Mouse (Mus musculus): ENCODE data around the gene Hdac6. TPM values are rescaled to one million over a fixed set of nuclear protein-coding genes. Genes with fewer than 3 reads are reported as not detected.
"Not testable (repeated sequence)": the region's sequence is repeated elsewhere in the genome, so short reads cannot be mapped to it uniquely, and the experiment has no call there.

The Hdac6 gene
- total RNA-seq, 1 experiment from 2014 or later: 10.0 TPM

DNA sequence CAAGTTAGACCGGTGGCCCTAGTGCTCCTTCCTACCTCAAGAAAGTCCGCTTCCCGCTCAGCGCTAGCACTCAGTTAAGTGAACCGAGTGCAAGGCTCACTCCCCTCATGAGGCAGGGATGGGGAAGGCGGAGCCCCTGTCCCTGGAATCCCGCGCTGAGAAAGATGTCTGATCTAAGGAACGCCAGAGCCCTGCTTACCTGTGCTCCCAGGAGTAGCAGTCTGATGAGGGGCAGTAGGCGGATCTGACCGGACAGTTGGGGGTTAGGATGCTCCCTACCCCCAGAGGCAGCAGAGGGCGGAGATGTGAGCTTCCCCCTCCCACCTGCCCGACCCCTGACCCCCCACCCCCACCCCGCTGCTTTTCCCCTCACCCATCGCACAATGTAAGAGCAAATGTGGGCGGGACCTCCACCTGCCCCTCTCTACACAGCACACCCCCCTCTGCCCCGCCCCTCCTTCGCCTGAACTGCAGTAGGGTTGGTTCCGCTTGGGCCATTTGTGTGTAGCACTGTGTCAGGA, 19.4 kb downstream of the Hdac6 start, which contains the start of gene Eras:
Eras (minus strand) TSS at position 338 of the 521 bp plus-strand sequence.
- no peak for ATAC-seq (replicated peaks in 1 of 2; ENCODE audit: insufficient read depth in 1 of 2, low FRiP score in 2 of 2, low TSS enrichment in 1 of 2, low read depth in 1 of 2, poor library complexity in 2 of 2, severe bottlenecking in 2 of 2)

DNA sequence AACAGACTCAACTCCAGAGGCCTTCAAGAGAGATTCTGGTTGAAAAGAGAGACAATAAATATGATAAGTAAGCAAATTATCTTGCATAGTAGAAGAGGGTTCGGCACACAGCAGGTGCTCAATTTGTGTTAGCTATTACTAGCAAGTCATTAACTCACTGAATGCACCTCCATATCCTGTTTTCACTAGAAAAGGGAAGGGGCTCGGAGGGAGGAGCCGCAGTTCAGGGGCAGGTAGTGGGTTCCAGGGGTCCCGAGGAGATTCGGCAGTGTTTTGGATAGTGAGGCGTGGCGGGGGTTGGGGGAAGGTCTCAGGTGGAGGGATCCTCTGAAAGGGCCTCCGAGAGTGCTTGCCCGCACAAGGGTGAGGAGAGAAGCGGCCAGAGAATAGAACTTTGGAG, 20.6 kb downstream of the Hdac6 start:
- ATAC-seq (replicated peaks in 1 of 2; ENCODE audit: insufficient read depth in 1 of 2, low FRiP score in 2 of 2, low TSS enrichment in 1 of 2, low read depth in 1 of 2, poor library complexity in 2 of 2, severe bottlenecking in 2 of 2): no peak

DNA sequence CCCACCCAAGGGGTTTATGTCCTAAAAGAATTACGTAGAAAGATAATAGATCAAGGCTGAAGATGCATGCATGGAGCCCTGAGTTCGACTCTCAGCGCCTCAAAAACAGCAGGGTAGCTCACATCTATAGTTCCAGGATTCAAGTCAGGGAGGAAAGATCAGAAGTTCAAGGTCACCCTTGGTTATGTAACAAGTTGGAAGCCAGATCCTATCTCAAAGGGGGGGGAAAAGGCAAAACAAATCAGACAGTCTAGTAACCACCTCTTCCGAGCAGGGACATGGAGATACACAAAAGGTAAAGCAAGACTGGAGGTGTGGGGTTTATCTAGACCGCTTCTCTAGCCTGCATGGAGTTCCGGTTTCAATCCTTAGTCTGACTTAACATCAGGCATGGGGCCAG, 21.4 kb downstream of the Hdac6 start:
- no peak for ATAC-seq (replicated peaks in 1 of 2; ENCODE audit: insufficient read depth in 1 of 2, low FRiP score in 2 of 2, low TSS enrichment in 1 of 2, low read depth in 1 of 2, poor library complexity in 2 of 2, severe bottlenecking in 2 of 2)

DNA sequence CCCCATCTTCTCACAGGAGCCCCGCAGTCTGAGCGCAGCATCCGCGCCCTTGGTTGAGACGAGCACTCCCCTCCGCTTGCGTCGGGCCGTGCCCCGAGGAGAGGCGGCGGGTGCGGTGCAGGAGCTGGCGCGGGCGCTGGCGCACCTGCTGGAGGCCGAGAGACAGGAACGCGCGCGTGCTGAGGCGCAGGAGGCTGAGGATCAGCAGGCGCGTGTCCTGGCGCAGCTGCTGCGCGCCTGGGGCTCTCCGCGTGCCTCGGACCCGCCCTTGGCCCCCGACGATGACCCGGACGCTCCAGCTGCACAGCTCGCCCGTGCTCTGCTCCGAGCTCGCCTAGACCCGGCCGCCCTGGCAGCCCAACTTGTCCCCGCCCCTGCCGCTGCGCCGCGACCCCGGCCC, 25.7 kb downstream of the Hdac6 start:
- no peak for ATAC-seq (replicated peaks in 1 of 2; ENCODE audit: insufficient read depth in 1 of 2, low FRiP score in 2 of 2, low TSS enrichment in 1 of 2, low read depth in 1 of 2, poor library complexity in 2 of 2, severe bottlenecking in 2 of 2)

GRCm38 (mm10) chrX:7919601-7920383, 27.9 kb downstream of the Hdac6 start, which contains the start of gene Pcsk1n:
Gene Pcsk1n (plus strand): TSS chrX:7919822.
- ATAC-seq (replicated peaks in 1 of 2; ENCODE audit: insufficient read depth in 1 of 2, low FRiP score in 2 of 2, low TSS enrichment in 1 of 2, low read depth in 1 of 2, poor library complexity in 2 of 2, severe bottlenecking in 2 of 2): no peak

DNA sequence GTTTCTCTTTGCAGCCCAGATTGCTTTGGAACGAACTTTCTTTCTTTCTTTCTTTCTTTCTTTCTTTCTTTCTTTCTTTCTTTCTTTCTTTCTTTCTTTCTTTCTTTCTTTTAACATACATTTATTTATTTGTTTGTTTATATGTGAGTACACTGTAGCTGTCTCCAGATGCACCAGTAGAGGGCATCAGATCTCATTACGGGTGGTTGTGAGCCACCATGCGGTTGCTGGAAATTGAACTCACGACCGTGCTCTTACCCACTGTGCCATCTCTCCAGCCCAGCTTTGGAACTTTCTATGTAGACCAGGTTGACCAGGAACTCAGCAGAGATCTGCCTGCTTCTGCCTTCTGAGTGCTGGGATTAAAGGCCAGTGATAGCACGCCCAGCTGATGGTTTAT, 29.7 kb downstream of the Hdac6 start:
- ATAC-seq (replicated peaks in 1 of 2; ENCODE audit: insufficient read depth in 1 of 2, low FRiP score in 2 of 2, low TSS enrichment in 1 of 2, low read depth in 1 of 2, poor library complexity in 2 of 2, severe bottlenecking in 2 of 2): not testable (repeated sequence)

DNA sequence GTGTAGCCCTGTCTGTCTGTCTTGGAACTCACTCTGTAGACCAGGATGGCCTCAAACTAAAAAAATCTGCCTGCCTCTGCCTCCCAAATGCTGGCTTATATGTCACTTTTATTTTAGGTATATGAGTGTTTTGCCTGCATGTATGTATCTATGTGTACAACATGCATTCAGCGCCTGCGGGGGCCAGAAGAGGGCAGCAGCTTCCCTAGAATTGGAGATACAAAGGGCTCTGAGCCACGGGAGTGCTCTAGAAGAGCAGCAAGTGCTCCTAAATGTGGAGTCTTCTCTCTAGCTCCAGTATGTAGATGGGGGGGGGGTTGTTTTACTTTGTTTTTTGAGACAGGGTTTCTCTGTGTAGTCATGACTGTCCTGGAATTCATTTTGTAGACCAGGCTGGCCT, 32.0 kb downstream of the Hdac6 start:
- peak; percentile 59 to 77; a peak in 3 of 4 replicates for ATAC-seq (replicated peaks in 1 of 2; ENCODE audit: insufficient read depth in 1 of 2, low FRiP score in 2 of 2, low TSS enrichment in 1 of 2, low read depth in 1 of 2, poor library complexity in 2 of 2, severe bottlenecking in 2 of 2)

DNA sequence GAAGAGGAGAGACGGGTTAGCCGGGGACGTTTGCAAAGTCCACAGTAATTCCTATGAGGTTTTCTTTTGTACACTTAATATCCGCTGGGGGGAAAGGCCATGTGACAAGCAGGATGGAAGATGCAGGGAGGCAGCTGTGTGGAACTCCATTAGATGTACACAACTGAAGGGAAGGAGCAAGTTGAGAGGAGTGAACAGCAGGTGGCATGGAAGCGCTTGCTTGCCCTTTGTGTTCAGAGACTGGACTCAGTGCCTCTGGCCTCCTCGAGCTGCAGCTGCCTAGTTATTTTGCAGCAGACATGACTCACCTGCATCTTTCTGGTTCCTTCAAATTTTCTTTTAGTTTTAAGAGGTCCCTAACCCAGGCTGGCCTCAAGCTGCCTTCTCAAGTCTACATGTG, 37.2 kb downstream of the Hdac6 start:
- ATAC-seq (replicated peaks in 1 of 2; ENCODE audit: insufficient read depth in 1 of 2, low FRiP score in 2 of 2, low TSS enrichment in 1 of 2, low read depth in 1 of 2, poor library complexity in 2 of 2, severe bottlenecking in 2 of 2): no peak

DNA sequence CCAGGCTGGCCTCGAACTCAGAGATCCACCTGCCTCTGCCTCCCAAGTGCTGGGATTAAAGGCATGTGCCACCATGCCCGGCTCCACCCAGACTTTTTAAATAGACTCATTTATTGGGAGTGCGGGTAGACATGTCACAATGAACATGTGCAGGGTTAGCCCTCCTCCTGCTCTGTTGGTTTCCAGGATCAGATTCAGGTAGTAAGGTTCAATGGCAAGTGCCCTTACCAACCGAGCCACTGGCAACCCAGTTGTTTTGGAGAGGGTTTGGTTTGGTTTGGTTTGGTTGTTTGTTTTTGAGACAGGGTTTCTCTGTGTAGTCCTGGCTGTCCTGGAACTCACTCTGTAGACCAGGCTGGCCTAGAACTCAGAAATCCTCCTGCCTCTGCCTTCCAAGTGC, 38.4 kb downstream of the Hdac6 start, which contains the start of gene Gm10490:
Gm10490 (plus strand) TSS at position 301 of the 400 bp plus-strand sequence.
- ATAC-seq (replicated peaks in 1 of 2; ENCODE audit: insufficient read depth in 1 of 2, low FRiP score in 2 of 2, low TSS enrichment in 1 of 2, low read depth in 1 of 2, poor library complexity in 2 of 2, severe bottlenecking in 2 of 2): not testable (repeated sequence)

DNA sequence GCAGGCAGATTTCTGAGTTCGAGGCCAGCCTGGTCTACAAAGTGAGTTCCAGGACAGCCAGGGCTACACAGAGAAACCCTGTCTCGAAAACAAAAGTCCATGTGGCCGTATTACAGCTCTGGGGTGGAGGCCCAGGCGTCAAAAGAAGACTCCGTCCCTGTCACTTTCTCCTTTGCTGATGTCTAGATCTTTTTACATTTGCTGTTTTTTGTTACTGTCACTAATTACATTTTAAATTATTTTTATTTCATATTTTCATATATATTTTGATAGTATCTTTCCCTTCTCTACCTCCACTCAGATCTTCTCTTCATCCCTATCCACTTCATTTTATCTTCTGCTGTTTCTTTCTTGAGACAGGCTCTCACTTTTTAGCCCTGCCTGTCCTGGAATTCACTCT, 40.0 kb downstream of the Hdac6 start, which contains the start of gene Gm10491:
Gm10491 (minus strand) TSS at position 101 of the 400 bp plus-strand sequence.
- ATAC-seq (replicated peaks in 1 of 2; ENCODE audit: insufficient read depth in 1 of 2, low FRiP score in 2 of 2, low TSS enrichment in 1 of 2, low read depth in 1 of 2, poor library complexity in 2 of 2, severe bottlenecking in 2 of 2): no peak

- no peak for ATAC-seq (replicated peaks in 1 of 2; ENCODE audit: insufficient read depth in 1 of 2, low FRiP score in 2 of 2, low TSS enrichment in 1 of 2, low read depth in 1 of 2, poor library complexity in 2 of 2, severe bottlenecking in 2 of 2)
Observed at GRCm38 (mm10) chrX:7904441-7904840, 43.2 kb downstream of the Hdac6 start.

GRCm38 (mm10) chrX:7898880-7899874, 48.5 kb downstream of the Hdac6 start, which contains the start of the genes Pqbp1 and Timm17b:
Gene Pqbp1 (minus strand): TSS chrX:7899269.
Gene Timm17b (plus strand): TSS chrX:7899357.
- ATAC-seq (replicated peaks in 1 of 2; ENCODE audit: insufficient read depth in 1 of 2, low FRiP score in 2 of 2, low TSS enrichment in 1 of 2, low read depth in 1 of 2, poor library complexity in 2 of 2, severe bottlenecking in 2 of 2): peak; percentile 97 to 98

GRCm38 (mm10) chrX:7898211-7898610, 49.5 kb downstream of the Hdac6 start:
- ATAC-seq (replicated peaks in 1 of 2; ENCODE audit: insufficient read depth in 1 of 2, low FRiP score in 2 of 2, low TSS enrichment in 1 of 2, low read depth in 1 of 2, poor library complexity in 2 of 2, severe bottlenecking in 2 of 2): no peak

GRCm38 (mm10) chrX:7883841-7884567, 63.7 kb downstream of the Hdac6 start, which contains the start of gene Slc35a2:
Gene Slc35a2 (plus strand): TSS chrX:7884028.
- ATAC-seq (replicated peaks in 1 of 2; ENCODE audit: insufficient read depth in 1 of 2, low FRiP score in 2 of 2, low TSS enrichment in 1 of 2, low read depth in 1 of 2, poor library complexity in 2 of 2, severe bottlenecking in 2 of 2): peak; percentile 89 to 95

Measured in hematopoietic stem cell, adult 5-6 weeks (primary cell).